Mouse (Mus musculus) midbrain, embryonic 12.5 days (tissue): ENCODE data around the gene Lrrn4cl. TPM values are rescaled to one million over a fixed set of nuclear protein-coding genes. Genes with fewer than 3 reads are reported as not detected.

Experiments used
- ATAC-seq: fragments of 200-750 bp; cut with Nextera tagmentation; 2 replicates; pipeline ENCODE4 v1.8.0; 2017; ENCODE audit warnings: low read depth, moderate TSS enrichment, moderate library complexity; ENCODE audit not compliant: low FRiP score
- H3K27ac ChIP-seq: fragments of 300-500 bp; sonication (generic); replicated peaks from 2 replicates; pipeline ENCODE4 v1.5.1; 2016; ENCODE audit warnings: mild to moderate bottlenecking
- H3K27me3 ChIP-seq: fragments of 300-500 bp; sonication (generic); 2 replicates; pipeline ENCODE4 v1.6.1; 2016; ENCODE audit warnings: mild to moderate bottlenecking
- H3K36me3 ChIP-seq: fragments of 300-500 bp; sonication (generic); 2 replicates; pipeline ENCODE4 v1.6.1; 2016
- H3K4me1 ChIP-seq: fragments of 300-500 bp; sonication (generic); 2 replicates; pipeline ENCODE4 v1.6.1; 2016
- H3K4me2 ChIP-seq: fragments of 300-500 bp; sonication (generic); replicated peaks from 2 replicates; pipeline ENCODE4 v1.6.1; 2016; ENCODE audit warnings: mild to moderate bottlenecking, moderate library complexity
- H3K4me3 ChIP-seq: fragments of 300-500 bp; sonication (generic); 2 replicates; pipeline ENCODE4 v1.5.1; 2016; ENCODE audit warnings: mild to moderate bottlenecking
- H3K9ac ChIP-seq: fragments of 300-500 bp; sonication (generic); replicated peaks from 2 replicates; pipeline ENCODE4 v1.6.1; 2016; ENCODE audit warnings: mild to moderate bottlenecking, moderate library complexity
- H3K9me3 ChIP-seq: fragments of 300-500 bp; sonication (generic); 2 replicates; pipeline ENCODE4 v1.6.1; 2016; ENCODE audit warnings: mild to moderate bottlenecking
- WGBS: fragments of 180-500 bp; shearing (Covaris S2); methylation state at CpG from one replicate; pipeline ENCODE4 v1.1.7; 2016; 5-methylcytosine and 5-hydroxymethylcytosine counted together
- polyA plus RNA-seq: library from polyadenylated mRNA; unstranded; fragments of >200 nt; fragmentation: Nextera tagmentation; extraction: Ambion mirVana; gene quantifications from 2 replicates; pipeline ENCODE4 v1.2.1, GENCODE M21; 2016

The Lrrn4cl gene
- polyA plus RNA-seq = 0.55 and 0.62 TPM in 2 replicates

DNA sequence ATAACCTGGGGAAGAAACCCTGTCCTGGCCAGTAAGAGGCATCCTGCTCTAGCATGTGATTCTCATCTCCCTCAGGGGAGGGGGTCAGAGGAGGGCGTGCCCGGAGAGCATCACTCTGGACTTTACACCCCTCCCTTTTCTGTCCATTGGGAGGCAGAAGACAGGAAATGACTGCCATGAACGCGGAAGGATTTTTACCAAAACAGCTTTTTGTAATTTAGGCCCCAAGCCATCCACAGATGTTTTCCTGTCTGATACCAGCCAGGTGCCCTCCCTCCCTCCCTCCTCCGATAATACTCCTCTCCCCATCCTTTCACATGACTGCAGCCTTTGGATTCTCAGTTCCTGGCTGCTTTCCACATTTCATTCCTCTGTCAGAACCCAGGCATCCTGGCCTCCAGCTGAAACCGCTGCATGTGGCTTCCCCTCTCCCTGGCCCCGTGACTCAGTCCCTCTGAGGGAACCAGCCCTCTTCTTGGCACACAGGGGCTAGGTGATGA, at the start of gene Lrrn4cl:
Gene Lrrn4cl, plus strand, starts transcription at position 367 of the 500 bp plus-strand sequence.
- Histone ChIP-seq H3K9ac (no peak within 1 kb of the TSS), H3K4me2 (no peak within 1 kb of the TSS), H3K27ac (no peak within 1 kb of the TSS), H3K36me3 (peaks cover 36% of the 10 kb centered on the region), H3K9me3 (no peaks in the 10 kb centered on the region), H3K4me1 (no peaks in the 10 kb centered on the region), H3K27me3 (no peaks in the 10 kb centered on the region), H3K4me3 (no peak within 1 kb of the TSS)
- 43% methylated on average over 7 of the region's 7 CpGs for WGBS
- ATAC-seq = no peak

- Histone ChIP-seq H3K4me1 (peaks cover 25% of the 10 kb centered on the region), H3K9ac (peak within 1 kb of the TSS; percentile 52), H3K27ac (peak within 1 kb of the TSS; percentile 88), H3K9me3 (no peaks in the 10 kb centered on the region), H3K4me2 (peak within 1 kb of the TSS; percentile 59), H3K36me3 (peaks cover 28% of the 10 kb centered on the region), H3K27me3 (peaks cover 4% of the 10 kb centered on the region; the same call in 1 of the 2 replicates), H3K4me3 (peak within 1 kb of the TSS; percentile 66)
- under 1% methylated on average over 30 of the region's 30 CpGs for WGBS
- peak; percentile 97 for ATAC-seq
Measured at GRCm38 (mm10) chr19:8802130-8802821, 48.3 kb upstream of the Lrrn4cl start, which contains the start of gene Zbtb3. Gene Zbtb3, plus strand, starts transcription at chr19:8802555.

DNA sequence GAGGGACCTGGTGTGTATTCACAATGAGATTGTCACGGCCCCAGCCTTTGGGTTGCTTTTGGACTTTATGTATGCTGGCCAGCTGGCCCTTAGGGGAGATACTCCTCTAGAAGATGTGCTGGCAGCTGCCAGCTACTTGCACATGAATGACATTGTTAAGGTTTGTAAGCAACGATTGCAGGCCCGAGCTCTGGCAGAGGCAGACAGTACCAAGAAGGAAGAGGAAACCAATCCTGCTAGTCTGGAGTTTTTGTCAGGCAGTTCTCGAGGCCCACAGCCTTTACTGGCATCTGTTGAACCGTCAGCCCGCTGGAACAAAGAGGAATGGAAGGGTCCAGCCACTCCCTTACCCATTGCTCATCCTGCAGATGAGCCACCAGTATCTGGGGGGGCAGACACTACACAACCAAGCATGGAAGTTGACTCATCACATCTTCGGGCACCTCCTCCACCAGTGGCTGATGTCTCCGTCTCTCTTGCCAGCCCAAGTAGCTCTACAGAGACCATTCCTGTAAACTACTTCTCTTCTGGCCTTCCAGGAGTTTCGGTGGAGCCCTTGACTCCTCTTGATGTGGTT, 47.3 kb upstream of the Lrrn4cl start:
- Histone ChIP-seq H3K9me3 (no peaks in the 10 kb centered on the region), H3K36me3 (peaks cover 38% of the 10 kb centered on the region), H3K4me1 (peaks cover 19% of the 10 kb centered on the region), H3K27me3 (peaks cover 4% of the 10 kb centered on the region; the same call in 1 of the 2 replicates), H3K4me3 (peak overlapping the region; percentile 66), H3K9ac (0 out of 2 replicates have a peak overlapping the region, but pooled peaks have one; percentile 50), H3K4me2 (peak overlapping the region; percentile 59), H3K27ac (peak overlapping the region; percentile 88; the same call in 1 of the 2 replicates)
- no peak for ATAC-seq
- 90% methylated on average over 9 of the region's 9 CpGs for WGBS

GRCm38 (mm10) chr19:8803879-8804660, 46.5 kb upstream of the Lrrn4cl start:
- no peak overlapping the region for H3K4me2 ChIP-seq
- H3K4me1 ChIP-seq = peaks cover 14% of the 10 kb centered on the region
- no peak overlapping the region for H3K4me3 ChIP-seq
- no peak overlapping the region for H3K9ac ChIP-seq
- ATAC-seq = no peak
- WGBS = 93% methylated on average over 11 of the region's 11 CpGs
- peaks cover 45% of the 10 kb centered on the region for H3K36me3 ChIP-seq
- H3K27ac ChIP-seq = no peak overlapping the region
- peaks cover 4% of the 10 kb centered on the region; the same call in 1 of the 2 replicates for H3K27me3 ChIP-seq
- H3K9me3 ChIP-seq = no peaks in the 10 kb centered on the region

- Histone ChIP-seq H3K9ac (no peak overlapping the region), H3K36me3 (peaks cover 66% of the 10 kb centered on the region), H3K4me2 (no peak overlapping the region), H3K4me1 (peaks cover 11% of the 10 kb centered on the region), H3K27ac (no peak overlapping the region), H3K4me3 (no peak overlapping the region), H3K27me3 (no peaks in the 10 kb centered on the region), H3K9me3 (no peaks in the 10 kb centered on the region)
- no peak for ATAC-seq
- WGBS = 91% methylated on average over 5 of the region's 5 CpGs
Measured at GRCm38 (mm10) chr19:8806810-8807209, 43.8 kb upstream of the Lrrn4cl start.

DNA sequence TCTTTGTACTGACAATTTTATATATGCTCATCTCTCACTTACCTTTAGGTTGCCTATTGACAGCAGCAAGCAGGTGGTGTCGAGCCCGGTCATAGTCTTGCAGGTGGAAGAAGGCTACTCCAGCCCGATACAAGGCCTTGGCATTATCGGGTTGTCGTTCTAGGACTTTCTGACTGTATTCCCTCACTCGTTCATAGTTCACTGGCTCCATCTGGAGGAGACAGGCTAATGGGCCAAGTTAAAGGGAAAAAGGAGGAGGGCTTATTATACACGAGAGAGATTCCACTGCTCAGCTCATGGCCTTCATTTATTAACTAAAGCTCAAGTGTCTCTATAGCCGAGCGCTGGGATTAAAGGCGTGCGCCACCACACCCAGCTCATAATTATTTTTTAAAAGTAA, 34.8 kb upstream of the Lrrn4cl start:
- ATAC-seq = no peak
- Histone ChIP-seq H3K27ac (no peak overlapping the region), H3K4me1 (peaks cover 35% of the 10 kb centered on the region), H3K36me3 (peaks cover 54% of the 10 kb centered on the region), H3K4me2 (no peak overlapping the region), H3K9ac (no peak overlapping the region), H3K27me3 (no peaks in the 10 kb centered on the region), H3K4me3 (no peak overlapping the region), H3K9me3 (no peaks in the 10 kb centered on the region)
- WGBS = 82% methylated on average over 11 of the region's 11 CpGs

- Histone ChIP-seq H3K9ac (peak overlapping the region; percentile 47), H3K4me3 (peak overlapping the region; percentile 19), H3K27me3 (no peaks in the 10 kb centered on the region), H3K27ac (no peak overlapping the region), H3K4me1 (peaks cover 42% of the 10 kb centered on the region), H3K9me3 (no peaks in the 10 kb centered on the region), H3K36me3 (peaks cover 44% of the 10 kb centered on the region), H3K4me2 (peak overlapping the region; percentile 94)
- ATAC-seq = no peak
- WGBS = 37% methylated on average over 3 of the region's 3 CpGs
Measured at GRCm38 (mm10) chr19:8817001-8817400, 33.6 kb upstream of the Lrrn4cl start.

- H3K4me2 ChIP-seq = peak overlapping the region; percentile 94
- H3K9ac ChIP-seq = peak overlapping the region; percentile 86
- peak overlapping the region; percentile 99 for H3K27ac ChIP-seq
- no peaks in the 10 kb centered on the region for H3K27me3 ChIP-seq
- peaks cover 55% of the 10 kb centered on the region for H3K4me1 ChIP-seq
- ATAC-seq = no peak
- peak overlapping the region; percentile 100 for H3K4me3 ChIP-seq
- WGBS = 32% methylated on average over 14 of the region's 14 CpGs
- H3K36me3 ChIP-seq = peaks cover 37% of the 10 kb centered on the region
- no peaks in the 10 kb centered on the region for H3K9me3 ChIP-seq
Measured at GRCm38 (mm10) chr19:8818301-8818798, 32.2 kb upstream of the Lrrn4cl start.

DNA sequence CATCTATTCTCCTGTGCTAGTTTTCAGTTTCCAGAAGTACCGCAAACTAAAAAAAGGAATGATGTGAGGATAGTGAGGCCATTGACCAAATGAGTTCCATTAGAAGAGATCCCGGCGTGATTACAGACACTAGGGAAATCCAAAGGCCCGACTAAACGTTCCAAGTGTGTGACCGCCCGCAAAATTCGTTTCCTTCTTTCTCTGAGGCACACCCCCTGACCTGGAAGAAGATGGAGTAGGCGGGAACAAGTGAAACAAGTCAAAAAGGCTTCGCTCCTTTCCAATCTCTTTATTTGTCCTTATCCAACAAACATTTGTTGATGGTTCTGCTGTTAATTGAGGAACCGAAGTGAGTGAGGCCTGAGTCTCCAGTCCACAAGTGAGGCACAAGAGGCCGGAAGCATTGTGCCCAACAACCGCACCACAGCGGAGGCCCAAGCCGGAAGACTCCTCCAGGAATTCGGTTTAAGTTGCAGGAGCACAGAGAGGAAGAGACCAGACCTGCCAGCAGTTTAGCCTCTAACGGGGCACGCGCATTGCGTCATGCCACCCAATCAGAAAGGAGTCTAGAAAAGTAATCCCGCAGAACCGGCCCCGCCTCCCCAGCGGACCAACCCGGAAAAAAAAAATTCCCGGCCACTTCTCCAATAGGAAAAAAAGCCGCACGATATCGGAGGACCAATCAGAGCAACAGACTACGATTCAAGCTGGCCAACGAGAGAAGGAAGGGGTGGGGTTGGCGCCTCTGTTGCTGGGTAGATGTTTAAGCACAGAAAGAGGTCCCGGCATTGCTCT, 31.6 kb upstream of the Lrrn4cl start, which contains the start of gene Ttc9c:
Gene Ttc9c, minus strand, starts transcription at position 533 of the 795 bp plus-strand sequence.
- Histone ChIP-seq H3K4me1 (peaks cover 57% of the 10 kb centered on the region), H3K9me3 (no peaks in the 10 kb centered on the region), H3K27me3 (no peaks in the 10 kb centered on the region), H3K27ac (peak within 1 kb of the TSS; percentile 99), H3K4me2 (peak within 1 kb of the TSS; percentile 94), H3K4me3 (peak within 1 kb of the TSS; percentile 100), H3K9ac (peak within 1 kb of the TSS; percentile 99), H3K36me3 (peaks cover 37% of the 10 kb centered on the region)
- ATAC-seq = peak; percentile 93
- WGBS = under 1% methylated on average over 33 of the region's 33 CpGs

GRCm38 (mm10) chr19:8819596-8820423, 30.8 kb upstream of the Lrrn4cl start, which contains the start of gene Hnrnpul2:
Gene Hnrnpul2, plus strand, starts transcription at chr19:8820010.
- ATAC-seq = peak; percentile 97
- Histone ChIP-seq H3K27ac (peak within 1 kb of the TSS; percentile 99), H3K4me3 (peak within 1 kb of the TSS; percentile 100), H3K36me3 (peaks cover 38% of the 10 kb centered on the region), H3K9ac (peak within 1 kb of the TSS; percentile 99), H3K9me3 (no peaks in the 10 kb centered on the region), H3K4me2 (peak within 1 kb of the TSS; percentile 94), H3K27me3 (no peaks in the 10 kb centered on the region), H3K4me1 (peaks cover 55% of the 10 kb centered on the region)
- under 1% methylated on average over 81 of the region's 83 CpGs for WGBS
